Mouse (Mus musculus): ENCODE data around the gene Uap1l1. TPM values are rescaled to one million over a fixed set of nuclear protein-coding genes. Genes with fewer than 3 reads are reported as not detected.

The Uap1l1 gene
- polyA plus RNA-seq, 1 experiment from 2014 or later = 7.4 TPM

DNA sequence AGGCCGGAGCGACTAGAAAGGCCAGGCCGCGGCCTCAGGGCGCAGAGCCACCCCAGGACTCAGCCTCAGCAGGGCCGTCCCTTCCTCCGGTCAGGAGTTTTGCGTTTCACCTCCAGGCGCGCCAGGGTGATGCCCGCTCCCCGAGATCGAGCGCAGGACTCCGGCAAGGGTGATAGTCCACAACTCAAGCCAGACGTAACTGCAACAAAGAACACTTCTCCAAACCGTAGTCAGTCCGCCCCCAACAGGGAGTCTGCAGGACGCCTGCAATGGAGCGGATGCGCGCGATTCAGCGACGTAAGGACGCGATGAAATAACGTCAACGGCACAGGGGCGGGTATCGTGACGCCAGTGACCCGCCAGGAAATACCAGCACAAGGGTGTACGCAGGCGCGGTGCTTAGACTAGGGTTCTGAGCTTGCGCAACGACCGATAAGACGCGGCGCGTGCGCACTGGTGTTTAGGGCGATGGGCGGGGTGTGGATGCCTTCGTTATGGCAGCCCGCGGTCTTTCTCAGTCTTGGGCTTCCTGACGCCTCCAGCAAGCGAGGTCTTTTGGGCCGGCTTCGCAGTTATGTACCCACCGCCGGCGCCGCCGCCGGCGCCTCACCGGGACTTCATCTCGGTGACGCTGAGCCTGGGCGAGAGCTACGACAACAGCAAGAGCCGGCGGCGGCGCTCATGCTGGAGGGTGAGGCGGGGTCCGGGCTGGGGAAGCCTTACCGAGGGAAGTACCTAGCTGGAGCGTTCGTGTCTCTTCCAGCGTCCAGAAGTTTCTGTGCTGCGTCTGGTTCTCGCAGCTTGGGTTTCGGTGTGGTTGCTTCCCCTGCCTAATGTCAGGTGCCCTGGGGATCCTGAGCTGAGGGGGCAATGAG, 33.0 kb downstream of the Uap1l1 start, which contains the start of gene Man1b1:
TSS of gene Man1b1 (plus strand) at position 53 of the 875 bp plus-strand sequence.
- Histone ChIP-seq H3K4me2 (replicated peaks) (peak within 1 kb of the TSS; percentile 86), H3K4me3 (peak within 1 kb of the TSS; percentile 85), H3K36me3 (peaks cover 36% of the 10 kb centered on the region), H3K9me3 (no peaks in the 10 kb centered on the region), H3K4me1 (peaks cover 18% of the 10 kb centered on the region), H3K27ac (replicated peaks) (peak within 1 kb of the TSS; percentile 82), H3K27me3 (no peaks in the 10 kb centered on the region), H3K9ac (replicated peaks) (peak within 1 kb of the TSS; percentile 82)
- WGBS = under 1% methylated on average over 78 of the region's 78 CpGs
- peak; percentile 98 for ATAC-seq (ENCODE audit: low FRiP score, low read depth)

DNA sequence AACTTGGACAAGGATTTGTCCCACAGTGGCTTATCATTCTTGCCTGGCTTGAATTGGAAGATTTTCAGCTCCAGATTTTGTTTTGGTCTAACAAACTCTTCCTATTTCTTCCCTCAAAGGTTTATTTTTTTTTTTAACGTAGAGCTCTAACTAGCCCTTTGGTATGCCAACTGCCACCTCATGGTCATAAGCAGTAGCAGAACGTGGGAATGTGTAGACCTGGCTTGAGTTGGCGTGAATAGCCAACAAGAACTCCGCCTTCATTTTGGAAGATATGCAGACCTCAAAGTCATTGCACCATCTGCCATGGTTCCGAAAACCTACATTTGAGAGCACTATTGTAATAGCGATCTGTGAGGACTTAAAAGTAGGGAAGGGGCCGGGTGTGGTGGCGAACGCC, 34.0 kb downstream of the Uap1l1 start:
- Histone ChIP-seq H3K4me3 (peak overlapping the region; percentile 85), H3K27ac (replicated peaks) (no peak overlapping the region), H3K4me1 (peaks cover 18% of the 10 kb centered on the region), H3K4me2 (replicated peaks) (peak overlapping the region; percentile 86), H3K9ac (replicated peaks) (peak overlapping the region; percentile 82), H3K27me3 (peaks cover 4% of the 10 kb centered on the region; the same call in 1 of the 2 replicates), H3K9me3 (no peaks in the 10 kb centered on the region), H3K36me3 (peaks cover 26% of the 10 kb centered on the region)
- 67% methylated on average over 9 of the region's 9 CpGs for WGBS
- ATAC-seq (ENCODE audit: low FRiP score, low read depth) = no peak

DNA sequence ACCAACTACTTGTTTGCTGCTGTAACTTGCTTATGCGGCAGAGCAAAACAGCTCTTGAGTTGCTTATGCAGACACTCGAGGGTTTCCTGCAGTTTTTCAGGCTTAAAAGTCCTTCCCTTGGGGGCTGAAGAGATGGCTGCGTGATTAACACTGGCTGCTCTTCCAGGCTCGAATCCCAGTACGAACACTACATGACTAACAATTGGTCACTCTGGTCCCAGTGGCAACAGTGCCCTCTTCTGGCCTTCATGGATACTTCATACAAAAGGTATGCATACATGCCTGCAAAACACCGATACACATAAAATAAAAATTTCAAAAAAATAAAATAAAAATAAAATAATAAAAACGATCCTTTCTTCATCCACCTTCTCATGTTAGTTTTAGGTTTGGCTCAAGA, 37.0 kb downstream of the Uap1l1 start:
- WGBS = 37% methylated on average over 7 of the region's 7 CpGs
- no peak for ATAC-seq (ENCODE audit: low FRiP score, low read depth)

DNA sequence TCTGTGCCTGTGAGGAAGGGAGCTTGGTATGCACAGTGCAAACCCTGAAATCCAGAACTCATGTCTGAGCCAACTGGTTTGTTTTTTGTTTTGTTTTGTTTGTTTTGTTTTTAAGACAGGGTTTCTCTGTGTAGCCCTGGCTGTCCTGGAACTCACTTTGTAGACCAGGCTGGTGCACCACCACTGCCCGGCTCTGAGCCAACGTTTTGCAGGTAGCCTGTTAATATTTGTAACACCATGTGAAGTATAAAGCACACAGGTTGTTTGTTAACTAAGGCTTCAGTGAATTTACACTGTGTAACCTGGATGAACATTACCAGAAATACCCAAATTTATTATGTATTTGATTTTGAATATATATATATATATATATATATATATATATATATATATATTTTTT, 39.4 kb downstream of the Uap1l1 start:
- Histone ChIP-seq H3K27me3 (peaks cover 16% of the 10 kb centered on the region), H3K4me3 (no peak overlapping the region), H3K4me2 (replicated peaks) (no peak overlapping the region), H3K27ac (replicated peaks) (no peak overlapping the region), H3K4me1 (no peaks in the 10 kb centered on the region), H3K9ac (replicated peaks) (no peak overlapping the region), H3K9me3 (no peaks in the 10 kb centered on the region), H3K36me3 (no peaks in the 10 kb centered on the region)
- no peak for ATAC-seq (ENCODE audit: low FRiP score, low read depth)
- 85% methylated on average over 2 of the region's 2 CpGs for WGBS

More for the DNA sequence above, 37.0 kb downstream of the Uap1l1 start:
- no peak overlapping the region for H3K9ac ChIP-seq (replicated peaks)
- no peak overlapping the region for H3K27ac ChIP-seq (replicated peaks)
- H3K9me3 ChIP-seq = no peaks in the 10 kb centered on the region
- no peak overlapping the region for H3K4me2 ChIP-seq (replicated peaks)
- H3K4me3 ChIP-seq = no peak overlapping the region
- no peaks in the 10 kb centered on the region for H3K36me3 ChIP-seq
- H3K27me3 ChIP-seq = peaks cover 4% of the 10 kb centered on the region; the same call in 1 of the 2 replicates
- H3K4me1 ChIP-seq = peaks cover 9% of the 10 kb centered on the region

DNA sequence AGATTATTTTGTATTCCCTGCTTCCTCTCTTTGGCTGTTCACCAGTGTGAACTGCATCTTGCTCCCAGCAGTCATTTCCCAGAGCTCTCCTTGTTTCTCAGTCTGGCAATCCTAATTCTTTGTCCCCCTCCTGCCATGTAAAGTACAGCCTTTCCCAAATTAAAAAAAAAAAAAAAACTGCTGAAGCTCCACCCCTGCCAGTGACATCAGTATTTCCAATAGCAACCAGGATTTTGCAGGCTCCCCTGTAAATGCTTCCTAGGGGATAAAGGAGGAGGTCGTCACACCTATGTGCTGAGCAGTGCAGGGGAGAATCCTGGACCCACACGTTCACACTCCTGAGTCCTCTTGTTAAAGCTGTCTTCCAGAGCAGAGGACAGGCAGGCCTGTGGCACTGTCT, 45.4 kb downstream of the Uap1l1 start:
- Histone ChIP-seq H3K4me1 (peaks cover 9% of the 10 kb centered on the region; the same call in 1 of the 2 replicates), H3K9me3 (no peaks in the 10 kb centered on the region), H3K27me3 (peaks cover 71% of the 10 kb centered on the region), H3K36me3 (no peaks in the 10 kb centered on the region), H3K27ac (replicated peaks) (no peak overlapping the region), H3K4me3 (no peak overlapping the region), H3K9ac (replicated peaks) (no peak overlapping the region), H3K4me2 (replicated peaks) (no peak overlapping the region)
- no peak for ATAC-seq (ENCODE audit: low FRiP score, low read depth)
- WGBS = 32% methylated on average over 2 of the region's 2 CpGs

DNA sequence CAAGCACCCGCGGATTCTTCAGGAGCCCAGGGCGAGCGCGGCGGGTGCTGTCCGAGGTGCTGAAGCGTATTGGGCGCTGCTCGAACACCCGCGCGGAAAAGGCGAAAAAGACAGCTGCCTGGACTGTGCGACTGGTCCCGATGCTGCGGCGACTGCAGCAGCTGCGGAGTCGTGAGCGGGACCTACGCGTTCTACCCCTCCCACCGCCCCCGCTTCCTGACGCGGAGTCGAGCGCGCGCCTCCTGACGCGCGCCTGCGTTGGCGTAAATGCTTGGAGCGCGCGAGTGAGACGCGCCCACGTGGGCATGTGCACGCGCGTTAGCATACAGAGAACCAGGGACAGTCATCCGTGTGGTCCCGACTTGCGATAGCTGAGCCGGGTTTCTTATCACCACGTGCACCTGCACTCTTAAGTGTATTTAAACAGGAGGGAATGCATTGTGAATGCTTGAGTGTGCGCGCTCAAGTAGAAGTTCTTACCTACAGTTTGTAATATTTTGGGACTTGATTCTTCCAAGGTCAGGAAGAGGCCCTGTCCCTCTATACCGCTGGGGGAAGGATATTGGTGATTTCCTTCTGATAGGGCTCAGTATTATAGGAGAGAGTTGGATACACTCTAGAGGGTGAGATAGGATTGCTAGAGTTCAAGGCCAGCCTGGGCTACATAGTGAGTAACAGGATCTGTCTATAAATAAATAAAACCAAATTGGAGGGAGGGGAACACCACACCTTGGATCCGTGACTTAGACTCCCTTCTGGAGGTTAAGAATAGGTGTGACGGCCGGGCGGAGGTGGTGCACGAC, 46.3 kb downstream of the Uap1l1 start, which contains the start of gene Grin1:
TSS of gene Grin1 (minus strand) at position 217 of the 803 bp plus-strand sequence.
- Histone ChIP-seq H3K9ac (replicated peaks) (peak within 1 kb of the TSS; percentile 49), H3K27ac (replicated peaks) (0 out of 2 replicates have a peak within 1 kb of the TSS, but pooled peaks have one; percentile 35), H3K27me3 (peaks cover 80% of the 10 kb centered on the region), H3K9me3 (no peaks in the 10 kb centered on the region), H3K4me2 (replicated peaks) (peak within 1 kb of the TSS; percentile 62), H3K4me3 (peak within 1 kb of the TSS; percentile 45), H3K36me3 (no peaks in the 10 kb centered on the region), H3K4me1 (peaks cover 9% of the 10 kb centered on the region; the same call in 1 of the 2 replicates)
- 9% methylated on average over 58 of the region's 58 CpGs for WGBS
- ATAC-seq (ENCODE audit: low FRiP score, low read depth) = peak; percentile 47

DNA sequence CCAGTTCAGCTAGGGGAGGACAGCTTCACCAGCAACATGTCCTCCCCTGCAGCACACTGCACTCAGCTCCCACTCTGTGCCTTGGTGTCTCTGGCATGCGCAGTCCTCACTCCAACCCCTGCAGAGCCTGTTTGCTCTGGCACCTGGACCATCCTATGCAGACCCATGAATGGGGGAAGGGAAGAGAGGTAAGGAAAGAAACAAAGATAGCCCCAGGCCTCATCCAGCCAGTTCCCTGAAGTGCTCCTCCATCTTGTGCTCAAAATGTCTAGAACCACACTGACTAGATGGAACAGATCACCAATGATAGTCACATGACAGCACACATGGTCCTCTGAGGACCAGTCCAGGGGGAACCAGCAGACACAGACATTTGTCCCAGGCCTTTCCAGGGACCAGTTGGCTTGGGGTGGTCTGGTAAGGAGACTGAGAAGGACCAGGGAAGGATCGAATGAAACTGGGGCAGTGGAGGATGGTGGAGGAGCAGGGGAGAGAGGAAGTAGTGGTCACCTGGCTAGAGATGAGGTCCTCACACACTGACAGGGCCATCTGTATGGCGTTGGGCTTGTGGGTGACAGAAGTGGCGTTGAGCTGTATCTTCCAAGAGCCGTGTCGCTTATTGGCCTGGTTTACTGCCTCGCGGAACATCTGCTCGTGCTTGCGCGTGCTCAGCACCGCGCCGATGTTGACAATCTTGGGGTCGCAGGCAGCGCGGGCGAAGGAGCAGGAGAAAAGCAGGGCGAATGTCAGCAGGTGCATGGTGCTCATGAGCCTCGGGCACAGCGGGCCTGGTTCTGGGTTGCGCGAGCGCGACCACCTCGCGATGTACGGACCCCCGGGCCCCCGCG, 47.1 kb downstream of the Uap1l1 start:
- 4% methylated on average over 31 of the region's 31 CpGs for WGBS
- peak; percentile 34; the same call in 1 of the 2 replicates for ATAC-seq (ENCODE audit: low FRiP score, low read depth)

DNA sequence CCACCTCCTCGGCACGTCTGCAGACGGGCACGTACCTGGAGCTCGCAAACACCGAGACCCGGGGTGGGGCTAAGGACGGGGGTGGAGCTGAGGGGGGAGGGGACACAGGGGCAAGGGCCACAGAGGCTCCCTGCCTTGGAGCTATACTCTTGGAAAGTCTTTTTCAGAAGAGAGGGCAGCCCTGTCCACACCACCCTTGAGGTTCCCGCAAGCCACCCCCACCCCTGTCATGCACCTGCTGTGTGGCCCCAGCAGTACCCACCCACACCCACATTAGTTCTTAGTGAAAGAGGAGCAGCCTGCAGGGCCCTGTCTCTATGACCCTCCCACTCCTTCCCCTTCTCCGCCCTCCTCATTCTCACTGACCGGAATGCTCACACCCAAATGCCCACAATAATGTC, 54.0 kb downstream of the Uap1l1 start:
- peaks cover 97% of the 10 kb centered on the region for H3K27me3 ChIP-seq
- H3K9me3 ChIP-seq = no peaks in the 10 kb centered on the region
- H3K4me2 ChIP-seq (replicated peaks) = no peak overlapping the region
- H3K9ac ChIP-seq (replicated peaks) = no peak overlapping the region
- 4% methylated on average over 11 of the region's 11 CpGs for WGBS
- H3K27ac ChIP-seq (replicated peaks) = no peak overlapping the region
- H3K36me3 ChIP-seq = no peaks in the 10 kb centered on the region
- H3K4me1 ChIP-seq = no peaks in the 10 kb centered on the region
- no peak overlapping the region for H3K4me3 ChIP-seq
- ATAC-seq (ENCODE audit: low FRiP score, low read depth) = no peak

More for the DNA sequence above, 47.1 kb downstream of the Uap1l1 start:
- peak overlapping the region; percentile 62 for H3K4me2 ChIP-seq (replicated peaks)
- no peaks in the 10 kb centered on the region for H3K9me3 ChIP-seq
- peak overlapping the region; percentile 45 for H3K4me3 ChIP-seq
- peaks cover 88% of the 10 kb centered on the region for H3K27me3 ChIP-seq
- 0 out of 2 replicates have a peak overlapping the region, but pooled peaks have one; percentile 35 for H3K27ac ChIP-seq (replicated peaks)
- peak overlapping the region; percentile 49 for H3K9ac ChIP-seq (replicated peaks)
- H3K4me1 ChIP-seq = peaks cover 9% of the 10 kb centered on the region; the same call in 1 of the 2 replicates
- no peaks in the 10 kb centered on the region for H3K36me3 ChIP-seq

DNA sequence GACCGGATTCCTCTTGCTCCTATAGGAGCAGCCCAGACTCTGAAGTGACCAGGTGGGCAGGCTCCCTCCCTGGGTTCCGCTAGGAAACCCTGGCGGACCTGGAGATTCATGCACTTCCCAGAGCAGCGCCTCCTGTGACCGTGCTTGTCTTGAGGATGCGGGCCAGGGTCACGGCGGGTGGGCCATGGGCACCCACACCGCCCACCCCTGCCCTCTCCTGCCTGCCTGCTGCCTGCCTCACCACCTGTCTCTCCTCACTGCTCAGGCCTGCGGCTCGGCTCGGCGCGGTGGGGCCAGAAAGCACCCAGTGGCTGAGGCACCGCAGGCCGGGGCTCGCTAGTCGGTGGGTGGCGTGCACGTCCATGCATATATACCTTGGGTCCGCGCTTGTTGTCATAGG, 54.5 kb downstream of the Uap1l1 start:
- Histone ChIP-seq H3K27ac (replicated peaks) (no peak overlapping the region), H3K36me3 (no peaks in the 10 kb centered on the region), H3K4me1 (no peaks in the 10 kb centered on the region), H3K4me3 (no peak overlapping the region), H3K4me2 (replicated peaks) (no peak overlapping the region), H3K9ac (replicated peaks) (no peak overlapping the region), H3K27me3 (peaks cover 97% of the 10 kb centered on the region), H3K9me3 (no peaks in the 10 kb centered on the region)
- ATAC-seq (ENCODE audit: low FRiP score, low read depth) = no peak
- whole genome bisulfite sequencing = 2% methylated on average over 22 of the region's 22 CpGs

DNA sequence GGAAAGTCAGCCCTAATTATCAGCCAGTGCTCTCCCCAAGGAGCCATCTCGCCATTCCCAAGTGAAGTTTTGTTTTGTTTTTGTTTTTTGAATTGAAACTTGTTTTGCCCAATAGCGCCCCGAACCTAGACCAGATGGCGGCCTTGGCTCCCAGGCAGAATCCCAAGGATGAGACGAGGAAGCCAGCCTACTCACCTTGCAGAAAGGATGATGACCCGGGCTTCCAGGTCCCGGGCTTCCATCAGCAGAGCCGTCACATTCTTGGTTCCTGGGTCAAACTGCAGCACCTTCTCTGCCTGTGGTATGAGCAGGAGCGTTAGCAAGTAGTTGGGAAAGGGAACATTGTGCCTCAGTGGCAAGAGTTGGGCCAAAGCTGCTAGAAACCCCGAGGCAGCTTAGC, 55.3 kb downstream of the Uap1l1 start:
- H3K36me3 ChIP-seq = no peaks in the 10 kb centered on the region
- no peaks in the 10 kb centered on the region for H3K9me3 ChIP-seq
- no peak for ATAC-seq (ENCODE audit: low FRiP score, low read depth)
- peaks cover 96% of the 10 kb centered on the region for H3K27me3 ChIP-seq
- no peak overlapping the region for H3K4me3 ChIP-seq
- H3K27ac ChIP-seq (replicated peaks) = no peak overlapping the region
- WGBS = 55% methylated on average over 10 of the region's 10 CpGs
- no peak overlapping the region for H3K4me2 ChIP-seq (replicated peaks)
- H3K9ac ChIP-seq (replicated peaks) = no peak overlapping the region
- H3K4me1 ChIP-seq = peaks cover 2% of the 10 kb centered on the region; the same call in 1 of the 2 replicates

All from midbrain, embryonic 12.5 days (tissue).